Mouse (Mus musculus) lung, adult 2 months (tissue): Measurements from ENCODE around the gene Slc44a4.

ENCODE experiments used
- CTCF ChIP-seq: fragments of 200-500 bp; IDR thresholded peaks from 2 replicates; pipeline ENCODE4 v1.5.1; 2011; ENCODE audit warnings: mild to moderate bottlenecking, low read length, control low read depth; ENCODE audit not compliant: insufficient read depth
- POLR2A ChIP-seq: fragments of 200-500 bp; IDR thresholded peaks from 2 replicates; pipeline ENCODE4 v1.6.1; 2011; ENCODE audit warnings: low read depth, mild to moderate bottlenecking, control low read depth, low read length, borderline replicate concordance; ENCODE audit errors: extremely low read depth

DNA sequence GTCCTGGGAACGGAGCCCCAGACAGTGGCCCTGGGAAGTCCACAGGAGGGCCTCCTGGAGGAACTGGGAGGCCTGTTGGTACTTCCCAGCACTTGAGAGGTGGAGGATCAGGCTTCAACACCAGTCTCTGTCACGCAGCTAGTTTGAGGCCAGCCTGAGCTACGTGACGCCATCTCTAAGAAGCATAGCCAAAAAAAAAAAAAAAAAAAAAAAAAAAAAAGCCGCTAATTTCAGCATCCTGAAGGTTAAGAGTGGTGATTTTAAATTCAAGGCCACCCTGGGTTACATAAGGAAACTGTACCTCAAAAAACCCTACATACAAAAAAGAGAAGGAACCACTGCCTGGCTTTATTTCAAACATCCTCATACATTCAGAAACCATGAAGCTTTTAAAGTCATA is 10.0 kb downstream of the Slc44a4 start:
- TF ChIP-seq CTCF: no peak
- TF ChIP-seq POLR2A: no peak
